Mouse (Mus musculus) MEL (cell line): Measurements from ENCODE around the gene Hvcn1. TPM values are rescaled to one million over a fixed set of nuclear protein-coding genes. Genes with fewer than 3 reads are reported as not detected.

ENCODE experiments used
- DNase-seq: peaks from one replicate; pipeline ENCODE4 v3.0.0; 2011; ENCODE audit warnings: low read depth, low spot score
- H3K27ac ChIP-seq: 2 replicates; pipeline ENCODE4 v1.5.1; 2012; ENCODE audit warnings: low read depth, mild to moderate bottlenecking, control low read depth, low read length, moderate library complexity; ENCODE audit not compliant: control insufficient read depth
- H3K27me3 ChIP-seq, 2 experiments: fragments of 150-350 bp in 1 of 2; sonication (generic) in 1 of 2; 2 replicates each; pipeline ENCODE4 v1.6.1; 2012; ENCODE audit warnings: low read length in 2 of 2, mild to moderate bottlenecking in 2 of 2, improper control_type of control experiment in 1 of 2, moderate library complexity in 1 of 2; ENCODE audit not compliant: insufficient read depth in 2 of 2, control insufficient read depth in 1 of 2
- H3K36me3 ChIP-seq, 2 experiments: 2 replicates each; pipeline ENCODE4 v1.6.1; 2012 to 2014; ENCODE audit warnings: low read length in 2 of 2, improper control_type of control experiment in 1 of 2, inconsistent platforms in 1 of 2, mild to moderate bottlenecking in 1 of 2; ENCODE audit not compliant: insufficient read depth in 2 of 2, control insufficient read depth in 1 of 2
- H3K4me1 ChIP-seq, 2 experiments: fragments of 150-350 bp in 1 of 2; sonication (generic) in 1 of 2; 2 replicates each; pipeline ENCODE4 v1.6.1; 2012; ENCODE audit warnings: low read length in 2 of 2, improper control_type of control experiment in 1 of 2, mild to moderate bottlenecking in 1 of 2; ENCODE audit not compliant: insufficient read depth in 2 of 2, control insufficient read depth in 1 of 2
- H3K4me3 ChIP-seq, 2 experiments: fragments of 150-350 bp in 1 of 2; sonication (generic) in 1 of 2; 2 replicates each; pipeline ENCODE4 v1.5.1; 2012; ENCODE audit warnings: low read depth in 2 of 2, low read length in 2 of 2, mild to moderate bottlenecking in 2 of 2, moderate library complexity in 2 of 2, control low read depth in 1 of 2, improper control_type of control experiment in 1 of 2; ENCODE audit not compliant: control insufficient read depth in 1 of 2, insufficient read depth in 1 of 2
- H3K79me2 ChIP-seq: 2 replicates; pipeline ENCODE4 v1.6.1; 2012; ENCODE audit warnings: mild to moderate bottlenecking, low read length, moderate library complexity; ENCODE audit not compliant: control insufficient read depth, poor library complexity, insufficient read depth
- H3K9ac ChIP-seq: 2 replicates; pipeline ENCODE4 v1.6.1; 2012; ENCODE audit warnings: low read depth, mild to moderate bottlenecking, control low read depth, low read length, moderate library complexity; ENCODE audit not compliant: control insufficient read depth, poor library complexity, severe bottlenecking
- H3K9me3 ChIP-seq: fragments of 150-350 bp; sonication (generic); replicated peaks from 2 replicates; pipeline ENCODE4 v1.6.1; 2012; ENCODE audit warnings: mild to moderate bottlenecking, low read length, improper control_type of control experiment, moderate library complexity; ENCODE audit not compliant: insufficient read depth
- BHLHE40 ChIP-seq: IDR thresholded peaks from 2 replicates; pipeline ENCODE4 v1.6.1; 2012; ENCODE audit warnings: low read depth, mild to moderate bottlenecking, inconsistent platforms, low read length, improper control_type of control experiment, borderline replicate concordance
- CHD1 ChIP-seq: IDR thresholded peaks from 2 replicates; pipeline ENCODE4 v1.6.1; 2012; ENCODE audit warnings: low read depth, mild to moderate bottlenecking, inconsistent platforms, low read length, improper control_type of control experiment
- CTCF ChIP-seq, 3 experiments: IDR thresholded peaks in 2 of 3; conservative IDR thresholded peaks in 1 of 3; 2 replicates each; pipeline ENCODE4 v1.5.1; 2011 to 2012; ENCODE audit warnings: low read length in 3 of 3, low read depth in 2 of 3, mild to moderate bottlenecking in 2 of 3, improper control_type of control experiment in 1 of 3, inconsistent platforms in 1 of 3, mixed read lengths in 1 of 3, moderate library complexity in 1 of 3; ENCODE audit not compliant: control insufficient read depth in 1 of 3, insufficient read depth in 1 of 3, poor library complexity in 1 of 3, severe bottlenecking in 1 of 3
- E2F4 ChIP-seq: IDR thresholded peaks from 2 replicates; pipeline ENCODE4 v1.6.1; 2011; ENCODE audit warnings: low read depth, low read length, improper control_type of control experiment, borderline replicate concordance
- ELF1 ChIP-seq: IDR thresholded peaks from 2 replicates; pipeline ENCODE4 v1.6.1; 2014; ENCODE audit warnings: low read depth, mild to moderate bottlenecking, inconsistent platforms, low read length, improper control_type of control experiment, moderate library complexity
- EP300 ChIP-seq, 2 experiments: IDR thresholded peaks; 2 replicates each; pipeline ENCODE4 v1.6.1; 2011; ENCODE audit warnings: improper control_type of control experiment in 2 of 2, low read length in 2 of 2, low read depth in 1 of 2, mild to moderate bottlenecking in 1 of 2
- ETS1 ChIP-seq: IDR thresholded peaks from 2 replicates; pipeline ENCODE4 v1.6.1; 2012; ENCODE audit warnings: low read depth, mild to moderate bottlenecking, inconsistent platforms, low read length, improper control_type of control experiment, moderate library complexity
- GABPA ChIP-seq: IDR thresholded peaks from 2 replicates; pipeline ENCODE4 v1.6.1; 2012; ENCODE audit warnings: low read depth, mild to moderate bottlenecking, inconsistent platforms, low read length, improper control_type of control experiment, moderate library complexity
- GATA1 ChIP-seq: IDR thresholded peaks from 2 replicates; pipeline ENCODE4 v1.6.1; 2011; ENCODE audit warnings: low read depth, low read length, improper control_type of control experiment
- HCFC1 ChIP-seq: IDR thresholded peaks from 2 replicates; pipeline ENCODE4 v1.6.1; 2012; ENCODE audit warnings: low read depth, mild to moderate bottlenecking, inconsistent platforms, low read length, improper control_type of control experiment, moderate library complexity
- JUND ChIP-seq: IDR thresholded peaks from 2 replicates; pipeline ENCODE4 v1.6.1; 2011; ENCODE audit warnings: low read depth, mild to moderate bottlenecking, improper control_type of control experiment, low read length
- KAT2A ChIP-seq: conservative IDR thresholded peaks from 2 replicates; pipeline ENCODE4 v1.6.1; 2012; ENCODE audit warnings: low read depth, low read length, improper control_type of control experiment, inconsistent platforms
- MAFK ChIP-seq: IDR thresholded peaks from 2 replicates; pipeline ENCODE4 v1.6.1; 2011; ENCODE audit warnings: low read depth, mild to moderate bottlenecking, low read length, improper control_type of control experiment, borderline replicate concordance
- MAX ChIP-seq: IDR thresholded peaks from 2 replicates; pipeline ENCODE4 v1.6.1; 2011; ENCODE audit warnings: low read length, improper control_type of control experiment
- MAZ ChIP-seq: IDR thresholded peaks from 2 replicates; pipeline ENCODE4 v1.6.1; 2012; ENCODE audit warnings: low read depth, mild to moderate bottlenecking, inconsistent platforms, low read length, improper control_type of control experiment
- MEF2A ChIP-seq: IDR thresholded peaks from 2 replicates; pipeline ENCODE4 v1.6.1; 2014; ENCODE audit warnings: low read depth, mild to moderate bottlenecking, inconsistent platforms, low read length, improper control_type of control experiment; ENCODE audit not compliant: poor library complexity, insufficient replicate concordance, severe bottlenecking; ENCODE audit errors: extremely low read depth
- MXI1 ChIP-seq: IDR thresholded peaks from 2 replicates; pipeline ENCODE4 v1.6.1; 2011; ENCODE audit warnings: mild to moderate bottlenecking, low read depth, low read length, improper control_type of control experiment
- MYC ChIP-seq: IDR thresholded peaks from 2 replicates; pipeline ENCODE4 v1.6.1; 2011; ENCODE audit warnings: low read depth, mild to moderate bottlenecking, low read length, improper control_type of control experiment, moderate library complexity
- NELFE ChIP-seq: IDR thresholded peaks from 2 replicates; pipeline ENCODE4 v1.6.1; 2011; ENCODE audit warnings: low read depth, low read length, improper control_type of control experiment
- POLR2A ChIP-seq, 2 experiments: IDR thresholded peaks; 2 replicates each; pipeline ENCODE4 v1.6.1; 2011 to 2012; ENCODE audit warnings: low read length in 2 of 2, mild to moderate bottlenecking in 2 of 2, control low read depth in 1 of 2, improper control_type of control experiment in 1 of 2, low read depth in 1 of 2, moderate library complexity in 1 of 2; ENCODE audit not compliant: control insufficient read depth in 1 of 2, insufficient read depth in 1 of 2, poor library complexity in 1 of 2
- POLR2AphosphoS2 ChIP-seq: IDR thresholded peaks from 2 replicates; pipeline ENCODE4 v1.6.1; 2011; ENCODE audit warnings: low read length, improper control_type of control experiment
- POLR2AphosphoS5 ChIP-seq: IDR thresholded peaks from 2 replicates; pipeline ENCODE4 v1.6.1; 2012; ENCODE audit warnings: low read depth, borderline replicate concordance, mild to moderate bottlenecking, inconsistent platforms, low read length, moderate library complexity, mixed read lengths
- SMC3 ChIP-seq: IDR thresholded peaks from 2 replicates; pipeline ENCODE4 v1.6.1; 2011; ENCODE audit warnings: low read depth, low read length, improper control_type of control experiment
- TAL1 ChIP-seq: IDR thresholded peaks from 2 replicates; pipeline ENCODE4 v1.6.1; 2012; ENCODE audit warnings: mild to moderate bottlenecking, inconsistent platforms, low read length, moderate library complexity, mixed read lengths
- TBP ChIP-seq: IDR thresholded peaks from 2 replicates; pipeline ENCODE4 v1.8.0; 2011; ENCODE audit warnings: low read depth, low read length, improper control_type of control experiment
- TCF12 ChIP-seq: IDR thresholded peaks from 2 replicates; pipeline ENCODE4 v1.6.1; 2014; ENCODE audit warnings: low read depth, mild to moderate bottlenecking, inconsistent platforms, low read length, improper control_type of control experiment, moderate library complexity
- UBTF ChIP-seq: IDR thresholded peaks from 2 replicates; pipeline ENCODE4 v1.6.1; 2012; ENCODE audit warnings: low read depth, mild to moderate bottlenecking, inconsistent platforms, low read length, improper control_type of control experiment, moderate library complexity, borderline replicate concordance; ENCODE audit not compliant: insufficient read depth
- USF1 ChIP-seq: IDR thresholded peaks from 2 replicates; pipeline ENCODE4 v1.6.1; 2014; ENCODE audit warnings: low read depth, mild to moderate bottlenecking, inconsistent platforms, low read length, improper control_type of control experiment, moderate library complexity
- ZC3H11A ChIP-seq: IDR thresholded peaks from 2 replicates; pipeline ENCODE4 v1.6.1; 2012; ENCODE audit warnings: low read depth, mild to moderate bottlenecking, inconsistent platforms, low read length, improper control_type of control experiment
- ZKSCAN1 ChIP-seq: IDR thresholded peaks from 2 replicates; pipeline ENCODE4 v1.6.1; 2012; ENCODE audit warnings: low read depth, mild to moderate bottlenecking, inconsistent platforms, low read length, improper control_type of control experiment, moderate library complexity
- ZMIZ1 ChIP-seq: IDR thresholded peaks from 2 replicates; pipeline ENCODE4 v1.6.1; 2012; ENCODE audit warnings: low read depth, mild to moderate bottlenecking, inconsistent platforms, low read length, improper control_type of control experiment, moderate library complexity
- ZNF384 ChIP-seq: IDR thresholded peaks from 2 replicates; pipeline ENCODE4 v1.6.1; 2012; ENCODE audit warnings: low read depth, mild to moderate bottlenecking, inconsistent platforms, low read length, improper control_type of control experiment
- polyA plus RNA-seq, 2 experiments: library from polyadenylated mRNA; stranded (reverse) in 1 of 2; unstranded in 1 of 2; fragments of >175 nt in 1 of 2; fragments of >200 nt in 1 of 2; gene quantifications; 2 replicates each; pipeline versions ENCODE4 v1.2.1 to v1.2.4; 2012; ENCODE audit warnings: low replicate concordance in 2 of 2, low read depth in 1 of 2; ENCODE audit not compliant: insufficient read length in 2 of 2, insufficient read depth in 1 of 2, missing spikeins in 1 of 2
- total RNA-seq: library from RNA; depleted of rRNA; stranded (reverse); fragments of 300-350 nt; gene quantifications from 2 replicates; pipeline ENCODE4 v1.2.3, GENCODE M21; 2012

Gene Hvcn1
- total and polyA plus RNA-seq, 3 experiments = 8.4 to 13.5 TPM; not detected in 1

DNA sequence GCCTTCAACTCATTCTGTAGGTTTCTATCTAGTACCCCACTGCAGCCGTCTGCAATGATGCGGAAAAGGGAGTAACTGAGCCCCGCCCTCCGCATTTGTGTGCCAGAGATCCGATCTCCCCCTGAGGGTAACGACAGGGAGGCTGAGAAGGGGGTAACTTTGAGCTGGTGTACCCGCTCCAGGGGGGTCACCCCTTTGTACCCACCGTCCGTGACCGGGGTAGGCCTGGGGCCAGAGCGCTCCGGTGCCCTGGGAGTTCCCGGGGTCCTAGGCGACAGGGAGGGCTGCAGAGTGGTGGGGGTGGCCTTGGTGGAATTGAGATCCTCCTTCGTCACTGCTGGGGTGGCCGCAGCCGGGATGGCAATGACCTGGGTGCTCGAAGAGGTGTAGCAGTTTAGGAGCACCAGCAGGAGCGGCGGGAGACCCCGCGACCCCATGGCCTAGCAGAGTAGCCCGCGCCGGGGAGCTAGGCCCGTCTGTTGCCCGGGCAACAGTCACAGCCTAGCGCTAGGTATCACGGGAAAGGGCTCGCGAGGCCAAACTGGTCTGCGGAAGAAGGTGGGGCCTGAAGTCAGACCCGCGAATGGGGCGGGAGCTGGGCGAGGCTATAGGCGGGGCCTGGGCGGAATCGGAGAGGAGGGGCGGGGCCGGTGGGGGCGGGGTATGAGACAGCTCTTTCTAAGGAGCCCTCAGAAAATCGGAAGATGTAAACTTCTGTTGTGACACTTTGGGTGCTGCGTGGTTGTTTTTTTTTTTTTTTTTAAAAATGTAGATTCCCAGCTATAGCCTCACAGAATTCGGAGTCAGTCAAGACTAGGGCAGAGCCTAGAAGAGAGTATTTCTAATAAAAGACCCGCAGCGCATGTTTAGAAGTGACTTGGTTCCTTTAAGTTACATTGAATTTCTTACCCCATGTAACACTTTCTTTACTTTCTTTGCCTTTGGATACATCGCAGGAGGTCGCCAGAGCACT is 57.6 kb downstream of the Hvcn1 start, which contains the start of gene Tctn1 (continued):
- TF ChIP-seq TCF12 = no peak
- peak; percentile 89 for TF ChIP-seq MXI1
- no peak for TF ChIP-seq MAFK
- no peak for TF ChIP-seq GABPA

DNA sequence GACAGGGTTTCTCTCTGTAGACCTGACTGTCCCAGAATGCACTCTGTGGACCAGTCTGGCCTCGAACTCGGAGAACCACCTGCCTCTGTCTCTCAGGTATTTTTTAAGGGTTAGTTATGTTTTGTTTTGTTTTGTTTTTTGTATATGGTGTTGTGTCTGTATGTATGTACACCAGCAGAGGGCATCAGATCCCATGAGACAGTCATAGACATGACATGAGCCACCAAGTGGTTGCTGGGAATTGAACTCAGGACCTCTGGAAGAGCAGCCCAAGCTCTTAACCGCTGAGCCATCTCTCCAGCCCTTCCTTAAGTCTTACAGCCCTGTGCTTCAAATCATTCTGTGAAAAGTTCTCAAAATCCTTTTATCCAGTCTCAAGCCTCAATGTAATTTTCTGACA is 58.6 kb downstream of the Hvcn1 start:
- H3K36me3 ChIP-seq = peaks cover 0 to 21% of the 10 kb centered on the region in 2 experiments; a peak in 2 of 4 replicates
- peaks cover 3% of the 10 kb centered on the region; the same call in 1 of the 2 replicates for H3K79me2 ChIP-seq
- H3K27ac ChIP-seq = peak overlapping the region; percentile 48; the same call in 1 of the 2 replicates
- peak; percentile 82 for DNase-seq
- H3K9me3 ChIP-seq = no peaks in the 10 kb centered on the region
- H3K4me1 ChIP-seq = peaks cover 2 to 20% of the 10 kb centered on the region in 2 experiments; a peak in 3 of 4 replicates
- peak overlapping the region; percentile 46 for H3K9ac ChIP-seq
- no peaks in the 10 kb centered on the region for H3K27me3 ChIP-seq
- H3K4me3 ChIP-seq = peak overlapping the region; percentile 47 to 53
- no peak for TF ChIP-seq ZMIZ1
- no peak for TF ChIP-seq HCFC1
- no peak for TF ChIP-seq JUND
- TF ChIP-seq CTCF (IDR thresholded peaks at IDR 0.05 in 2 of 3, conservative IDR thresholded peaks at IDR 0.05 in 1 of 3; ENCODE audit: control insufficient read depth in 1 of 3, insufficient read depth in 1 of 3, low read depth in 2 of 3, low read length in 3 of 3, poor library complexity in 1 of 3, severe bottlenecking in 1 of 3) = peak; percentile 46 to 83 (median 53)
- no peak for TF ChIP-seq TAL1
- TF ChIP-seq NELFE = no peak
- TF ChIP-seq TBP = no peak
- no peak for TF ChIP-seq EP300 (IDR thresholded peaks at IDR 0.05; ENCODE audit: low read depth in 1 of 2, low read length in 2 of 2)
- no peak for TF ChIP-seq TCF12
- TF ChIP-seq ELF1 = no peak
- TF ChIP-seq ZNF384 = 0 out of 2 replicates have a peak, but pooled peaks have one; percentile 21
- no peak; the same call in 1 of the 2 replicates for TF ChIP-seq MAX
- TF ChIP-seq POLR2AphosphoS2 = no peak
- no peak for TF ChIP-seq POLR2AphosphoS5
- no peak for TF ChIP-seq GABPA
- peak; percentile 34; the same call in 1 of the 2 replicates for TF ChIP-seq MYC
- no peak for TF ChIP-seq ETS1
- no peak for TF ChIP-seq CHD1
- no peak for TF ChIP-seq KAT2A
- no peak for TF ChIP-seq POLR2A (IDR thresholded peaks at IDR 0.05; ENCODE audit: control insufficient read depth in 1 of 2, insufficient read depth in 1 of 2, low read depth in 1 of 2, low read length in 2 of 2, poor library complexity in 1 of 2)
- TF ChIP-seq SMC3 = peak; percentile 71
- TF ChIP-seq MAZ = no peak
- TF ChIP-seq GATA1 = no peak
- TF ChIP-seq ZKSCAN1 = no peak
- no peak for TF ChIP-seq MEF2A
- no peak for TF ChIP-seq E2F4
- TF ChIP-seq UBTF = no peak
- no peak for TF ChIP-seq BHLHE40
- no peak for TF ChIP-seq USF1
- TF ChIP-seq ZC3H11A = peak; percentile 48
- TF ChIP-seq MAFK = no peak
